Mouse (Mus musculus): Measurements from ENCODE around the gene Ucn2. TPM values are rescaled to one million over a fixed set of nuclear protein-coding genes. Genes with fewer than 3 reads are reported as not detected.

Ucn2 gene
- total RNA-seq, 4 experiments from 2014 or later, result 0.45 to 0.55 TPM; not detected in 2

- DNase-seq (ENCODE audit: low spot score in 2 of 2), result peak in 1 of 2 experiments; percentile 50
Observed at GRCm38 (mm10) chr9:108992085-108992469, 6.3 kb downstream of the Ucn2 start.

- no peak for DNase-seq (ENCODE audit: low spot score in 2 of 2)
Observed at GRCm38 (mm10) chr9:108992620-108993361, 7.0 kb downstream of the Ucn2 start.

GRCm38 (mm10) chr9:108996411-108996810, 10.6 kb downstream of the Ucn2 start:
- no peak for DNase-seq (ENCODE audit: low spot score in 2 of 2)

- DNase-seq (ENCODE audit: low spot score in 2 of 2), result no peak
Observed at GRCm38 (mm10) chr9:108998287-108999166, 12.7 kb downstream of the Ucn2 start.

- no peak for DNase-seq (ENCODE audit: low spot score in 2 of 2)
Observed at GRCm38 (mm10) chr9:108999167-108999526, 13.3 kb downstream of the Ucn2 start.

- peak in 1 of 2 experiments; percentile 71 for DNase-seq (ENCODE audit: low spot score in 2 of 2)
Observed at GRCm38 (mm10) chr9:109000726-109001125, 14.9 kb downstream of the Ucn2 start.

- no peak for DNase-seq (ENCODE audit: low spot score in 2 of 2)
Observed at GRCm38 (mm10) chr9:109003201-109003600, 17.4 kb downstream of the Ucn2 start.

- DNase-seq (ENCODE audit: low spot score in 2 of 2), result no peak
Observed at GRCm38 (mm10) chr9:109007025-109007780, 21.4 kb downstream of the Ucn2 start.

- no peak for DNase-seq (ENCODE audit: low spot score in 2 of 2)
Observed at GRCm38 (mm10) chr9:109008081-109008480, 22.3 kb downstream of the Ucn2 start.

- no peak for DNase-seq (ENCODE audit: low spot score in 2 of 2)
Observed at GRCm38 (mm10) chr9:109008994-109009635, 23.3 kb downstream of the Ucn2 start.

- DNase-seq (ENCODE audit: low spot score in 2 of 2), result no peak
Observed at GRCm38 (mm10) chr9:109009636-109010315, 24.0 kb downstream of the Ucn2 start.

GRCm38 (mm10) chr9:109010316-109010690, 24.5 kb downstream of the Ucn2 start:
- DNase-seq (ENCODE audit: low spot score in 2 of 2), result no peak

- DNase-seq (ENCODE audit: low spot score in 2 of 2), result no peak
Observed at GRCm38 (mm10) chr9:109015397-109015796, 29.6 kb downstream of the Ucn2 start.

- no peak for DNase-seq (ENCODE audit: low spot score in 2 of 2)
Observed at GRCm38 (mm10) chr9:109016973-109017604, 31.3 kb downstream of the Ucn2 start.

- peak in 1 of 2 experiments; percentile 3 for DNase-seq (ENCODE audit: low spot score in 2 of 2)
Observed at GRCm38 (mm10) chr9:109021428-109021827, 35.6 kb downstream of the Ucn2 start.

- DNase-seq (ENCODE audit: low spot score in 2 of 2), result peak; percentile 44 to 54
Observed at GRCm38 (mm10) chr9:109022866-109023685, 37.3 kb downstream of the Ucn2 start.

- no peak for DNase-seq (ENCODE audit: low spot score in 2 of 2)
Observed at GRCm38 (mm10) chr9:109027521-109027920, 41.7 kb downstream of the Ucn2 start.

- no peak for DNase-seq (ENCODE audit: low spot score in 2 of 2)
Observed at GRCm38 (mm10) chr9:109028421-109028820, 42.6 kb downstream of the Ucn2 start.

GRCm38 (mm10) chr9:109028919-109029318, 43.1 kb downstream of the Ucn2 start:
- no peak for DNase-seq (ENCODE audit: low spot score in 2 of 2)
